Mouse (Mus musculus) gastrocnemius, adult 2 months (tissue): ENCODE measurements around the gene Bcar3. TPM values are rescaled to one million over a fixed set of nuclear protein-coding genes. Genes with fewer than 3 reads are reported as not detected.

Experiments
- DNase-seq: peaks from one replicate; pipeline ENCODE4 v3.0.0; 2022
- H3K27ac ChIP-seq: fragments of 200-600 bp; 2 replicates; pipeline ENCODE4 v1.8.1; 2022; ENCODE audit warnings: mild to moderate bottlenecking
- H3K4me3 ChIP-seq: fragments of 200-600 bp; 2 replicates; pipeline ENCODE4 v1.8.1; 2022; ENCODE audit warnings: mild to moderate bottlenecking, moderate library complexity
- CTCF ChIP-seq: fragments of 200-600 bp; IDR thresholded peaks from 2 replicates; pipeline ENCODE4 v1.8.1; 2022; ENCODE audit warnings: antibody characterized with exemption, mild to moderate bottlenecking, moderate library complexity
- intact Hi-C: fragments of 180-260 bp; cut with DNase I; formaldehyde crosslinking; loops from one replicate; pipeline ENCODE4 v1.15.1; 2025
- total RNA-seq, 2 experiments: library from RNA; stranded (reverse); gene quantifications; 2 replicates each; pipeline ENCODE4 v1.2.3; 2021

Bcar3 gene
- total RNA-seq, 2 experiments from 2014 or later = 4.9 to 5.2 TPM

- no peak for TF ChIP-seq CTCF
- no peak overlapping the region for H3K4me3 ChIP-seq
- intact Hi-C loops = no loop called here
- no peak for DNase-seq
- no peak overlapping the region for H3K27ac ChIP-seq
Measured at GRCm38 (mm10) chr3:122403860-122404557, 110.1 kb downstream of the Bcar3 start.

- intact Hi-C loops = no loop called here
- no peak for TF ChIP-seq CTCF
- no peak overlapping the region for H3K27ac ChIP-seq
- no peak for DNase-seq
- no peak overlapping the region for H3K4me3 ChIP-seq
Measured at GRCm38 (mm10) chr3:122405203-122405956, 111.4 kb downstream of the Bcar3 start.

- Histone ChIP-seq H3K4me3 (no peak overlapping the region), H3K27ac (no peak overlapping the region)
- no peak for TF ChIP-seq CTCF
- no peak for DNase-seq
- intact Hi-C loops = no loop called here
Measured at GRCm38 (mm10) chr3:122406416-122406815, 112.5 kb downstream of the Bcar3 start.

GRCm38 (mm10) chr3:122407757-122408156, 113.8 kb downstream of the Bcar3 start:
- no peak overlapping the region for H3K4me3 ChIP-seq
- no peak for DNase-seq
- no peak for TF ChIP-seq CTCF
- H3K27ac ChIP-seq = no peak overlapping the region
- intact Hi-C loops = no loop called here

- TF ChIP-seq CTCF = no peak
- intact Hi-C loops = no loop called here
- DNase-seq = no peak
- H3K27ac ChIP-seq = no peak overlapping the region
- H3K4me3 ChIP-seq = no peak overlapping the region
Measured at GRCm38 (mm10) chr3:122408798-122409311, 114.9 kb downstream of the Bcar3 start.

- Histone ChIP-seq H3K27ac (no peak overlapping the region), H3K4me3 (no peak overlapping the region)
- no peak for TF ChIP-seq CTCF
- intact Hi-C loops = no loop called here
- DNase-seq = no peak
Measured at GRCm38 (mm10) chr3:122411590-122411989, 117.7 kb downstream of the Bcar3 start.

GRCm38 (mm10) chr3:122413729-122414561, 120.0 kb downstream of the Bcar3 start:
- peak; percentile 53 for DNase-seq
- peak overlapping the region; percentile 58 for H3K4me3 ChIP-seq
- no peak for TF ChIP-seq CTCF
- intact Hi-C loops = no loop called here
- H3K27ac ChIP-seq = peak overlapping the region; percentile 49

- no peak overlapping the region for H3K4me3 ChIP-seq
- intact Hi-C loops = no loop called here
- no peak for DNase-seq
- TF ChIP-seq CTCF = no peak
- 0 out of 2 replicates have a peak overlapping the region, but pooled peaks have one; percentile 12 for H3K27ac ChIP-seq
Measured at GRCm38 (mm10) chr3:122414868-122415267, 120.9 kb downstream of the Bcar3 start.

GRCm38 (mm10) chr3:122417466-122417865, 123.5 kb downstream of the Bcar3 start:
- no peak for DNase-seq
- no peak for TF ChIP-seq CTCF
- intact Hi-C loops = no loop called here

GRCm38 (mm10) chr3:122418564-122419274, 124.8 kb downstream of the Bcar3 start:
- intact Hi-C loops = no loop called here

More at GRCm38 (mm10) chr3:122417466-122417865, 123.5 kb downstream of the Bcar3 start:
- H3K4me3 ChIP-seq = no peak overlapping the region
- no peak overlapping the region for H3K27ac ChIP-seq

GRCm38 (mm10) chr3:122419610-122420409, 125.9 kb downstream of the Bcar3 start:
- intact Hi-C loops = loop anchor here (5.0 kb wide), 1 partner anchor 42 kb away; no protein-coding TSS in a partner anchor
- peak; percentile 32; the same call in 1 of the 2 replicates for TF ChIP-seq CTCF
- H3K27ac ChIP-seq = peak overlapping the region; percentile 86
- peak overlapping the region; percentile 86 for H3K4me3 ChIP-seq
- DNase-seq = peak; percentile 90

More at GRCm38 (mm10) chr3:122418564-122419274, 124.8 kb downstream of the Bcar3 start:
- H3K27ac ChIP-seq = peak overlapping the region; percentile 86
- TF ChIP-seq CTCF = no peak
- DNase-seq = no peak
- H3K4me3 ChIP-seq = peak overlapping the region; percentile 86
